Mouse (Mus musculus): ENCODE results near the gene Copz2.
"Not testable (repeated sequence)": the region's sequence is repeated elsewhere in the genome, so short reads cannot be mapped to it uniquely, and the experiment has no call there.

Gene Copz2

DNA sequence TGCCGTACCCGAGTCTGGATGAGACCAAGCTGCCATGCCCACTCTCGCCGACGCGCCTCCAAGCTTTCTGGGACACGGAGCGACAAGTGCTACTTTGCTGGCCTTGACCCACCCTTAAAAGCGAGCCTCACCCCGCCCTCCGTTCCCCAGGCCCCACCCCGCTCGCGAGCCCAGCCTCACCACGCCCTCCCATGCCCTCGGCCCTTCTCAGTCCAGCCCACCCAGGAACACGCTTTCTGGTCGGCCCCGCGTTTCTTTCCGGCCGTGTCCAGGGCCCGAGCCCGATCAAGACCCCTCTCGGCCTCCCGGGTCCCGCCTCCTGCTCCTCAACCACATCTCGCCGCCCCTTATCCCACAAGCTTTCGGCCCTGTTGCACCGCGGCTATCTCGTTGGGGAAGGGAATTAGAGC lies 20.3 kb upstream of the Copz2 start:
- peak; percentile 75 to 78 for DNase-seq

DNA sequence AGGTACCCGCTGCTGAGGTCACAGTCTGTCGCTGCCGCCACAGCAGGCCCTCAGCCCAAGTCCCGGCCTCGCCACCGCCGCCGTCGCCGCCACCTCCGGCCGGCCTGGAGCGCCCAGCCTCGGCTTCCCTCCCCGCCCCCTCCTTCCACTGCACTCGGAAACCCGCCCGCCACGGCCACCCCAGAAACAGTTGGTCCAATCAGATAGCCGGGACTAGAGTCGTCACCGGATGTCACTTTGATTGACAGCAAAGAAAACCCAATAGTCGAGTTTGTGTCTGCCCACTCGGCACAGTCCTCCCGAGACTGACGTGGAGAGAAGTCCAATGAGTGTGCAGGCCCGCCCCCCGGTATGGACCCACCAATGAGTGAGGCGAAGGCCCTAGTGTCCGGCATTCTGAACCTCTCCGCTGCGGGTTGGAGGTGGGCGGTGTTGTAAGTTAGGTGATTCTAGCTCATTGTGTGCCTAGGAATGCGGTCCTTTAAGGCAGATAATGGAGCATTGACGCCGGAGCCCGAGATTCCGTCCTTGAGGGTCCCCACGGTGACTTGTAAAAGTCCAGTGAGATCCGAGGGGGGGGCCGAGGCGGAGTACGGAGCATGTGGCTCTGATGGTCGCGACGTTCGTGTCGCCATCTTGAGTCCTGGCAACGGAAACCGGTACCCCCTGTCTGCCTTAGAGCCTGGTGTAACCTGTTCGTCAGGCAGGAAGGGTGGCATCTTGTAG lies 19.7 kb upstream of the Copz2 start, which contains the start of gene Nfe2l1:
Nfe2l1 (minus strand) TSS at position 156 of the 726 bp plus-strand sequence.
- peak; percentile 94 to 99 for DNase-seq

DNA sequence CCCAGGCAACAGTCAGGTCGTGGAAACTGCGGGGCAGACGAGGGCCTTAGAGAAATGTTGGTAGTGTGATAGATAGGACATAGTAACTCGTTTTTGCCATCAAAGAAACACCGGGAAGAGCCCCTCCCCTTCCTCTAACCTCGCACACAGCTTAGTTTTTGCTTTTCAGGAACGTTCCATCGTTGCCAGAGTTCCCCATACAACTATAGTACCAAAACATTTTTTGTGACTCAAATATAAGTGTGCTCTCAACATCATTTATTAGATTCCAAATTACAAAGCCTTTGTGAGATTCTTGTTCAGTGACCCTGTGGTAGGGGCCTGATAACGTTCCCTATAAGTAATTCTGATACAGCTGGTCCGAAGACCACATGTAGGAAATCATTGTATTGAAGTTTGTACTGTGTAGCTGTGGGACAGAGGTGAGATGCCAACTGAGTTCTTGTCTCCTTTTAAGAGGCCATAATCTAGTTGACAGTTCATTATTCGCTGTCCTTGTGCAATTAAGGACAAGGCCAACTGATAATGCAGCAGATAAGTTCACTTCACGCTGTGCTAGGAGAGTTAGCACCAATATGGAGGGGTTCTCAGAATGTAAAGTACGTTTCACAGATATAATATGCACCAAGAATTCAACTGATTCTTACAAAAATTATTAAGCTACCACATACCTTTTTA lies 19.0 kb upstream of the Copz2 start:
- DNase-seq: no peak

DNA sequence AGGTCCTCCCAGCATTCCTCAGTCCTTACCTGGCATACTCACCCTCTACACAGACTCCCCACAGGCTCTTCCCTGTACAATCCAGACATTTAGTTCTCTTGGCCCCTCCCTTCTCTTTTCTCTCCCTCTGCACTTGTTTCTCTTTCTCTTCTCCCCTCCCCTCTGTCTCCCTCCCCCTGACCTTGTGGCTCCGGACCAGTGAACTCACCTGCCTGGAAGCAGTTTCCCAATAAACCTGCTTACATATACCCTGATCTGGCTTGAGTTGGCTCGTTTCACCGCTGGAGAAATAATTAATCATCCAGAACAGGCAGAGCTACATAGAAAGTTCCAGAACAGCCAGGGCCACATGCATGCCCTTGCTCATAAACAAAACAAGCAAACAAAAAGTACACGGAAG lies 18.2 kb upstream of the Copz2 start:
- DNase-seq: no peak

DNA sequence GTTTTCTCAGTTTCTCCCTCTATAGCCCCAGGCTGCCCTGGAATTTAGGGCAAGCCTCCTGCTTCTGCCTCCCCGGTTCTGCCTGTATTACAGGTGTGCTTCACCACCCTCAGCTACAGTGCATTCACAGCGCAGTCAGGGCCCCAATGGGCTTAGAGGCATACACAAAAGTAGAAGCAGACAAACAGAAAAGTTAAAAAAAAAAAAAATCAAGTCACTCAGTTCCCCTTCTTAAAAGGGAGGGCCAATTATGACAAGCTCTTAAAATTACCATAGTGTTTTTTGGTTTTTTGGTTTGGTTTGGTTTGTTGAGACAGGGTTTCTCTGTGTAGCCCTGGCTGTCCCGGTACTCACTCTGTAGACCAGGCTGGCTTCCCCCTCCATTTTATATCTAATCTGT lies 17.1 kb upstream of the Copz2 start:
- DNase-seq: no peak

DNA sequence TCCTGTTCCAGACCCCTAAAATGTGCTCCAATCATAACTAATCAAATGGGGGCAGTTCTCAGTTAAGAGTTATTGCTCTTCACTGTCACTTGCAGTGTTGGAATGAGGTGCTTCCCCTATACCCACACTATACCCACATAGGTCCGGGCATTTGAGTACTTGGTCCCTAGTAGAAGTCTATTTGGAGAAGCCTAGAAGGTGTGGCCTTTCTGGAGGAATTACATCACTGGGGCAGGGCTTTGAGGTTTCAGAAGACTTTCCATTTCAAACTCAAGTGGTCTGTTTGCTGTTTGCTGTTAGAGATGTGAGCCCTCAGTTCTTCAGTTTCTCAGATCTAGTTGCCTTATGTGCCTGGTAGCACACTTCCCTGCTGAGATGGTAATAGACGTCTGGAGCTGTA lies 16.7 kb upstream of the Copz2 start:
- no peak for DNase-seq

DNA sequence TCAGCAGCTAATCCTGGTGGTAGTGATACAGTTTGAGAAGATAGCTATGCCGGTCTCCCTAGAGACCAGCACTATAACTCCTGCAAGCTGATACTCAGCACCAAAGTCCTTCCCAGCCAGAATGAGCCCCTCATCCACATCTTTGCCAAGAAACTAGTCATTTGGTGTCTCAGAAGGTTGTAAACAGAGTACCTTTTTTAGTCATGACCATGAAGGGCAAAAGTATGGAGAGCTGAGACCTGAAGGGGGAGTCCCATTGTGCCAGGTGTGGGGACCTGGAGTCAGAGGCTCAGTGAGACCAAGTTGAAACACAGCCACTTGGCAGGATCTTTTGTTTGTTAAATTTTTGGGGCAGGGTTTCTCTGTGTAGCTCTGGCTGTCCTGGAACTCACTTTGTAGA lies 15.5 kb upstream of the Copz2 start:
- no peak for DNase-seq

DNA sequence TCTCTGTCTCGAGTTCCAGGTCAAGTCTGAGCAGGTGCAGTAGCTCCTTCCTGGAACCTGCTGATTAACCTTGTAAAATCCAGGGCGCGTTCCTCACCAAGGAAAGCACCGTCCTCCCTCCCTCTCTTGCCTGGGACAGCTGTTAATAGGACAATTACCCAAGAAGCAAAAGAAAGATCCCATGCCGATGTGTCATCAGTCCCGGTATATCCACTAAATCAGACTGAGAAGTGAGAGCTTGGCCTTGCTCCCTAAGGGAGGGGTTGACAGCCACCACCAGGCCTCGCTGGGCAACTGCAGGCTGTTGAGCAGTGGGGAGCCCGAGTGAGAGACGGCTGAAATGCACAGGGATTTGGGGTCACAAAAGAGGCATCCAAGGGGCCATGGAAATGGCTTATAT lies 12.4 kb upstream of the Copz2 start:
- no peak for DNase-seq

DNA sequence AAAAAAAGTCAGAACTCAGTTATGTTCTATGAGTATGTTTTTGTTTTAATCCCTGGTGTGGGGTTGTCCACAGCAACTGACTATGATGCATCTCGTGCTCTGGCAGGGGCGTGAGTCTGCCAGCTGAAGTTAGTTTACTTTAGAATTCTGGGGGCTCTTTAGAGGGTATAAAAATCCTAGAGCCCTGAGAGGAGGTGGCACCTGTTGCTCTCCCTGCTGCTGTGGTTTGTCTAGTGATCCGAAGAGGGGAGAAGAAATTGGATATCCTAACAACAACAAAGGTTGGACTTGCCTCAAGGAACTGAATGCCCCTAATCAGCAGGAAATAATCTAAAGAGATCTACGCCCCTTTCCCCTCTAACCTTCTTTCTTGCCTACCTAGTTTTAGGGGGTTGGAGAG lies 11.3 kb upstream of the Copz2 start:
- no peak for DNase-seq

DNA sequence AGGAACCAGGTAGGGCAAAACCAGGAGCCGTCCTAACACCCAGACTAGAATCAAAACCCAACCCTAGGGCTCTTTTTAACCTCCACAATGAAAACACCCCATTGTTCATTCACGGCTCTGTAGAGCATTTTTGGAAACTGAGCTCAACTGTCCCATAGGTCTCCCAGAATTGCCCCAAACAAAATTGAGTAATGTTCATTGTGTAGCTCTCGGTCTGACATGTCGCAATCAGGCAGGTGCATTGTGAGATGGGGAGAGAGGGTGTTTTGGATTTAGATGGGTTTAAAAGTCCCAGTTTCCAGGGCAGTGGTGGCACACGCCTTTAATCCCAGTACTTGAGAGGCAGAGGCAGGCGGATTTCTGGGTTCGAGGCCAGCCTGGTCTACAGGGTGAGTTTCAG lies 10.2 kb upstream of the Copz2 start:
- no peak for DNase-seq

DNA sequence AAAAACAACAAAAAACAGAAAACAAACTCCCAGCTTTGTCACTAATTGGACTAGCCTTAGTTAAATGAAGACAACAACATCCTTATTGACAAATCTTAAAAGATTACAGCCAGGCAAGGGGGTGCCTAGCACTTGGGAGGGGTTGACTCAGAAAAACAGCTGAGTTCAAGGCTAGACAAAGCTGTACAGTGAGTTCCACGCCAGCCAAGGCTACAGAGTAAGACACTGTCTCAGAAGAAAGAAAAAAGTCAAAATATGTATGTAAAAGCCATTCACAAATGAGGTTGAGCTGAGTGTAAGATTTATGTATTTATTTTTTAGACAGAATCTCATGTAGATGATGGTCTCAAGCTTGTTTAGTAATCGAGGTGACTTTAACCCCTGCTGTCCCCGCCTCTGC lies 9.8 kb upstream of the Copz2 start:
- DNase-seq: no peak

DNA sequence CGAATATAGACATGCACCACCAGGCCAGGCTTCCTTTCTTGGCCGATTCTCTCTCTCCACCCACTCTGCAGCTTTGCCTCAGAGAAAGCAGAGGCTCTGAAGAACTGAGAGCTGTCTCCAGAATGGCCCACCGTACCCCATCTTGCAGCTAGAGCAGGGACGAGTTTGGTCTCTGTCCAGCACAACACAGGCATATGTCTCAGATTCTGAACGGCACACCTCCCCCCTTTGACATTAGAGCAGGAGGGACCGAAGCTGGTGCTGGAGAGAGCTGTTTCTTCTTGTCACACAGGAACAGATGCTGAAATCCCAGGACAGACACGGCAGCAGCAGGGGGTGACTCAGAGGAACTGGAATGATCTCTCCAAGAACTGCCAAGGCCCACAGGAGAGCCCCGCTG lies 9.4 kb upstream of the Copz2 start:
- no peak for DNase-seq

DNA sequence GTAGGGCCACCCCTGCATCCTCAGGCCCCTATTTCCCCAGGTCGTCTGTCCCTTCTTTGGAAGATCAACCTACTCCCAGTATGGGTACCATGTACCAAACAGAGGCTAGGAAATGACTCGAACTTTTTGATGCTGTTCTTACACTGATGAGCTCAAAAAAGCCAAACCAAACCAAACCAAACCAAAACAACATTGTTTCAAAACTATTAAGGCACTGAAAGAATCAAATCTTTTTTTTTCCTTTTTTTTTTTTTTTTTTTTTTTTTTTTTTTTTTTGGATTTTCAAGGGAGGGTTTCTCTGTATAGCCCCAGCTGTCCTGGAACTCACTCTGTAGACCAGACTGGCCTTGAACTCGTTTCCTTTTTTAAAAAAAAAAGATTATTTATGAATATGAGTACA lies 6.0 kb upstream of the Copz2 start:
- no peak for DNase-seq

DNA sequence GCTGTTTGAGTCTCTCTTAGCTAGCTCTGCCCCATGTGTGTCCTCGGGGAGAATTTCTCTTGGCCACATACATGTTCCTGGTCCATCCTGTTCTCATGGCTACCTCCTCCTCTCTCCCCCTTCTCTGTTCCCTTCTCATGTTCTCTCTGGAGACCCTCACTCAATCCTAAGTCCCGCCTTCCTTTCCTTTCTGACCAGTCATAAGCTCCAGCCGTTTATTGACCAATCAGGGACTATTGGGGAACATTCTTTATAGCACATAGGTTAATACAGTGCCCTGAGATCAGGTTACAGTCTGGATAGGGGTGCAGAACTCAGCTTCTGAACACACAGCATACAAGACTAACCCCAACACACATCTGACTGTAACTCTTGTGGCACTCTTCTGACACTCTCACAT lies 2.4 kb upstream of the Copz2 start:
- no peak for DNase-seq

DNA sequence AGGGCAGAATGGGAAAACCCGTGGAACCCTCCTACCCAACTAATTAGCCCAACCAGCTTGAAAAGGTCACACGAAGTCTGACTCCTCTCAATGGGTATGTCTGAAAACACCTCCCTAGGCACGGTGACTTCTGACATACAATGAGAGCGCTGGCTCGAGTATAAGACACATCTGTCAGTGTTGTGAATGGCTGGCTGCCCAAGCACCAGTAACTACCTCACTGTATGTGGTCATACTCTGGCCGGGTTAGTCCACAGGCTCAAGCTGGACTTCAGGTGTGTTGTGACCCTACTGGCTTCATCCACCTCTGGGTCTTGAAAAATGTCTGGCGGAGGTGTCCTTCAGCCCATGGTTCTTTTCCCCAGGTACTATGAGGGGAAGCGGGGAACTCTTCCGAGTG lies 976 bp upstream of the Copz2 start:
- DNase-seq: no peak

DNA sequence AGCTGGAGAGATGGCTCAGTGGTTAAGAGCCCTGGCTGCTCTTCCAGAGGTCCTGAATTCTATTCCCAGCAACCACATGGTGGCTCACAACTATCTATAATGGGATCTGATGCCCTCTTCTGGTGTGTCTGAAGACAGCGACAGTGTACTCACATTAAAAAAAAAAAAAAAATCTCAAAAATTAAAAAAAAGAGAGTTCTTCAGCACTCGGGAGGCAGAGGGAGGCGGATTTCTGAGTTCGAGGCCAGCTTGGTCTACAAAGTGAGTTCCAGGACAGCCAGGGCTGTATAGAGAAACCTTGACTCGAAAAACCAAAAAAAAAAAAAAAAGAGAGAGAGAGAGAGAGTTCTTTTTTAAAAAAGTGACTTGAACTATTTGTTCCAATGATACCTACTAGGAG lies 525 bp upstream of the Copz2 start:
- not testable (repeated sequence) for DNase-seq

DNA sequence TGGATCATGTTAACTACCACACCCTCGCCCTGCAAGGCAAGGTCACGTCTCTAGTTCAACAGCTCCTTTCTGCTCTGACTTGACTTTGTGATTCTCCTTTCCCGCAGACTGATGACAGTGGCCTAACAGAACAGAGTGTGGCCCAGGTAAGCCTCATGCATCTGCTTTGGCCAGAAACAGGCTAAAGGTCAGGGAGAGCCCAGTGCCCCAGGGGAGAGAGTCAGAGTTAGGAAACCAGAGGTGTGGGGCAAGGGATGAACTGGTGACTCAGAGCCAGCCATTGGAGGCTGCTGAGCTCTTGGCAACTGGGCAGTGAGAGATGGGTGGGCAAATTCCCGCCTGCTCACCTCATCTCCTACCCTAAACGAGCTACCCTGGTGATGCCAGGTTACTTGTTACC lies 7.8 kb downstream of the Copz2 start:
- DNase-seq: no peak

DNA sequence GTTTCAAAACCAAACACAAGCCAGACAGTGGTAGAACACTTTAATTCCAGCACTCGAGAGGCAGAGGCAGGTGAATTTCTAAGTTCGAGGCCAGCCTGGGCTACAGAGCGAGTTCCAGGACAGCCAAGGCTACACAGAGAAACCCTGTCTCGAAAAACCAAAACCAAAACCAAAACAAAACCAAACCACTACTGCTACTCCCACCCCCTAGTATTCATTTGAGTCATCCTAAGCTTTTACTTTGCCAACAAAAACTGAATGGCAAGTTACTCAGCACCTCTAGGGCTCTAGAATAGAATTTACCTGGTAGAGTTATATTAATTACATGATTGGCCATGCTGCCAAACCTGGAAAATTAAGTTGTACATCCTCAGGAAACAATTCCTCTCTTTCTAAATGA lies 10.0 kb downstream of the Copz2 start:
- DNase-seq: no peak

DNA sequence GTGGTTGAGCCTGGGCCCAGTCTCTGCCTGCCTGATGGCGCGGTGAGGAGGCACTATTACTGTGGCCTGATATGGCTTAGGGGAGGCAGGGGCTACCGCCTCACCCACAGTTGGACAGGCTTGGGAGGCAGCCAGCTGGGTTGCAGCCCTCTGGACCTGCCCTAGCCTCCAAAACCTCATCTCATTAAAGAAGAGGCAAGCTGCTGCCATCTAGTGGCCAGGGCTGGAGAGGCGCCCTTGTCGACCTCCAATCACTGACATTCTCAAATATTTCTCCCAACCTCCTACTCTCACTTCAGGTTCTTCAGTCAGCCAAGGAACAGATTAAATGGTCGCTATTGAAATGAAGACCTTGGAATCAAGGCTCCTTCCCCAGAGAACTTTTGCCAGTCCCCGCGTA lies 10.9 kb downstream of the Copz2 start:
- DNase-seq: peak; percentile 57 to 61

DNA sequence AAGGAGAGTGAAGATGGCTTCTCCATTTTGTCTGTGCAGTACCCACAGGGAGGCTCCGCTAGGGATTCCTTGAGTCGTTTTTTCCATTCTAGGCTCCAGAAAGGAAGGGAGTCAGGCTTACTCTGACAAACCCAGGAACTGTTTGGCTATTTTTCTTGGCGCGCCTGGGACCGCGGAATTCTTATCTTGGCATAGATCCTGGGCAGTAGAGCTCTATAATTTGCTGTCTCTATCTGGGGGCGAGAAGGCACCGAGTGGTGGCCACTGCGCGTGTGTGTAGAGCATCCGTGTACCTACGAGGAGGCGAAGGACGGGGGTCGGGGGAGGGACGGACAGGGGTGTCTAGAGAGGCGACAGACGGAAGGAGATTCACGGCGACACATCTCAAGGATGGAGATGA lies 11.8 kb downstream of the Copz2 start:
- DNase-seq: no peak

DNA sequence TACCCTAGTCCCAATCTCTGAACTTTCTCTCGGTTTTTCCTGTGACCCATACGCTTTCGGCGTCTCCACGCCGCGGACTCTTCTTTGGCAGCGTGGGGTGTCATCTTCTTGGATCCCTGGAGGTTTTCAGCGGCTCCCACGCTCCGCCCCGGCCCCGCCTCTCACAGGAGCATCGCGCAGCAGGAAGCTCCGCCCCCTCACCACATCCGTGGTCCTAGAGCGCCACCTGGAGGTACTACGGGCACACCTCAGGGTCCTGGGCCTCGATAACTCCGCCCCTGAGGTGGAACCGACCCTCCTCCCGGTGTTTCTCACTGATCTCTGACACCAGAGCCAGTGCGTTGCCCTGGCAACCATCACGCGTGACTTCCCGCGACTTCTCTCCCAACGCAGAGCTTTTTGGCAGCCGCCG lies 12.2 kb downstream of the Copz2 start:
- DNase-seq: peak; percentile 92 to 95

DNA sequence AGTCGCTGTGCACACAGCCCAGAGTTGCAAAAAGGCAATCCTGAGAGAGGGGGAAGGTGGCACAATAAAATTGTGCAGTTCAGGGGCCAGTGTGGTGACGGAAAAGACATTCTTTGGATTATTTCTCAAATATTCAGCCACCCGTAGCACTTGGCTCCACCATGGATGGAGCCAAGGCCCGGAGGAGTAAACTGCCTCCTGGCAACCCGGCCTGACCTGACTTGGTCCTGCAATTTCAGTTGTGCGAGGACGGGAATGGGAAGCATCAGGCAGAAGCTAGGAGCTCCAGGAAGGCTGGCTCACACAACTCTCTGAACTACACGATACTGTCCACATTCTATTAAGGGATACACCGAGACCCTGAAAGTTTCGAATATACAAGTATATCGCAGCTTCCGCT lies 12.9 kb downstream of the Copz2 start:
- no peak for DNase-seq

DNA sequence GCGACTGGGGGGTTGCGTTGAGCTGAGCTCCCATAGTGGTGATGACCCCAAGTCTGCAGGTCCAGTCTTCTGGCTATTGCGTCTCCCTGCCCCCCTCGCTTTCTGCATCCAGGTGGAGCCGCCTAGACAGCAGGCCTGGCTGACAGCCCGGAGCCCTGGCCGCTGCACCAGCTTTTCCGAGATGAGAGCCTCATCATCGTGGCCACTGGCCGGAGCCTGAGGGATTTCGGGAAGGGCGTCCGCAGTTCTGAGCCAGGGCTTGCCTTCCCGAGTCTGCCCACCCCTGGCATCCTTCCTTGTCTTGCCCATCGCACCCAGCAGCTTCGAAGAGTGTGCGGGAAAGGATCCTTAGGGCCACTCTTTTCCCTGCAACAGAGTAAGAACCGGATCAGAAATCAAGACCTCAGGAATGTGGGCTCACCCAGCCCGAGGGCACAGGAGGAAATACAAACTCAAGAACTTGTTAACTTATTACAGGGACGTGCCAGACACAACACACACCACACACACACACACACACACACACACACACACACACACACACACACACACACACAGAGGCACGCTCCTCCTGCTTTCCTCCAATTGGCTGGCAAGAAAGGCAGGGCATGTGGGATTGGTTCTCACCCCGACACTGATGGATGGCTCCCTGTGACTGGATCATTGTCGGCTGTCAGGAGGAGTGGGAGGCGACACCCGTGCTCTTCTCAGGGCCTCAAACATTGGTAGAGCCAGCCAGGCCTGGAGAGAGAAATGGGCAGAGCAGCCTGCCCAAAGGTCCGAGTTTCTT lies 13.7 kb downstream of the Copz2 start:
- DNase-seq: peak in 1 of 2 experiments; percentile 16

DNA sequence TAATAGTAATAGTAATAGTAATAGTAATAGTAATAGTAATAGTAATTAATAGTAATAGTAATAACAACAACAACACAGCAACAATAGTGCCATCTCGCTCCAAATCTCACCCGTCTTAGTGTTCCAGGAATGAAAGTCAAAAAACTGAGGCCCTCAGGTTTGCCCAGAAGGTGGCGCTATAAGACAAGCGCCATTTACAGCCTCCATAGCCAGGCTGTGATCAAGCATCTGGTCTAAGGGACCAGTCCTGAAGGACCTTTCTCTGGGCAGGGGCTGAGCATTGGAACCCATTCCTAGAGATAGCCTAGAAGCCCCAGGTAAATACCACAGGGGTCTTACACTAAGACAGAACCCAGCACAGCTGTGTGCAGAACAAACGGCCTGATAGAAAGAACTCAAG lies 17.5 kb downstream of the Copz2 start:
- DNase-seq: peak; percentile 48 to 52

All from thymus, postnatal 36 days (tissue).